Comparison of ENCODE assay signal across 9 mouse cellular contexts in the genomic region with DNA sequence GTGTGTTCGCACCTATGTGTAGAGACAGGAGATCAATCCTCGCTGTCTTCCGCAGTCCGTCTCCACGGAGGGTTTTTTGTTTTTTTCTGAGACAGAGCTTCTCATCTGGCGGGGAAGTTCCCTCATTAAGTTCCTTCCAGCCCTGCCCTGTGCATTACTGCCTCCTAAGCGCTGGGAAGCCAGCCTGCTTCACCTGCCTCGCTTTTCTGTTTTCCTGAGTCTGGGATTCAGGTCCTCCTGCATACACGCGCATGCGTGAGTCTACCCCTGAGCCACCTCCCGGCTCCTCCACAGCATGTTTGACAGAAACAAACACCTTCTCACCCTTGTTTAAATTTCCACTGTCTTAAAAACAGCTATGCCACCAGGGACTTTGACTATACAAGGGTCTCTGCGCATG. TPM values are rescaled to one million over a fixed set of nuclear protein-coding genes. Genes with fewer than 3 reads are reported as not detected.
DNase-seq lines count a peak whose midpoint lies in the region; ATAC-seq and TF ChIP-seq lines count a peak whose summit lies in the region.
"Had no signal": no experiment of that assay in that cellular context is flagged by ENCODE, and none has a peak within 500 bp of the region (broad histone marks: within the 10 kb centered on the region; RNA-seq: fewer than 3 reads in every experiment).

No protein-coding gene starts in this region.

- peak overlapping the region; percentile 83 for H3K4me2 ChIP-seq in heart, embryonic 15.5 days
- H3K4me2 ChIP-seq in forebrain, embryonic 11.5 days (ENCODE audit: low read depth, low read length, severe bottlenecking): peak overlapping the region; percentile 91

- H3K27me3 ChIP-seq in heart, embryonic 15.5 days: peaks cover 68% of the 10 kb centered on the region
- H3K27me3 ChIP-seq in cerebellum, adult 2 months (ENCODE audit: control insufficient read depth, insufficient read depth, low read length): peaks cover 1% of the 10 kb centered on the region; the same call in 1 of the 2 replicates
- H3K27me3 ChIP-seq in forebrain, embryonic 11.5 days (ENCODE audit: control insufficient read depth, insufficient read depth, low read length): peaks cover 23% of the 10 kb centered on the region
- H3K27me3 ChIP-seq in midbrain, embryonic 10.5 days (ENCODE audit: low read depth, poor library complexity, severe bottlenecking): peaks cover 48% of the 10 kb centered on the region
- H3K27me3 ChIP-seq in thymus, adult 2 months (ENCODE audit: control insufficient read depth, insufficient read depth, low read length): peaks cover 5% of the 10 kb centered on the region; the same call in 1 of the 2 replicates

- DNase-seq in heart, postnatal 25 days (ENCODE audit: low spot score): no peak
- peak; percentile 71 to 73 for DNase-seq in cerebellum, adult 2 months
- no peak for DNase-seq in forebrain, embryonic 11.5 days (ENCODE audit: low spot score)
- peak; percentile 34 for DNase-seq in midbrain, embryonic 10.5 days (ENCODE audit: low spot score)
- DNase-seq in thymus, postnatal 36 days: no peak
- DNase-seq in thymus, adult 2 months: no peak
- no peak for DNase-seq in gastrocnemius, postnatal 25 days

- H3K27ac ChIP-seq in heart, embryonic 15.5 days: no peak overlapping the region
- no peak overlapping the region; the same call in 1 of the 2 replicates for H3K27ac ChIP-seq in cerebellum, adult 2 months (ENCODE audit: insufficient read depth, low read length)
- H3K27ac ChIP-seq in forebrain, embryonic 11.5 days (ENCODE audit: low read depth, low read length): no peak overlapping the region
- H3K27ac ChIP-seq in midbrain, embryonic 10.5 days (replicated peaks): peak overlapping the region; percentile 87
- no peak overlapping the region for H3K27ac ChIP-seq in thymus, adult 2 months (ENCODE audit: control insufficient read depth, insufficient read depth, low read length)

- H3K9me3 ChIP-seq in heart, embryonic 15.5 days (replicated peaks): no peaks in the 10 kb centered on the region
- no peaks in the 10 kb centered on the region; the same call in 1 of the 2 replicates for H3K9me3 ChIP-seq in forebrain, embryonic 11.5 days (ENCODE audit: control insufficient read depth, low read length)
- H3K9me3 ChIP-seq in midbrain, embryonic 10.5 days (replicated peaks): peaks cover 8% of the 10 kb centered on the region

- TF ChIP-seq CTCF in cerebellum, adult 2 months (IDR thresholded peaks at IDR 0.05; ENCODE audit: borderline replicate concordance, insufficient read depth, low read depth, low read length): no peak
- no peak for TF ChIP-seq CTCF in thymus, adult 2 months (IDR thresholded peaks at IDR 0.05; ENCODE audit: borderline replicate concordance, control insufficient read depth, extremely low read depth, insufficient read depth, low read length, poor library complexity)

- H3K4me1 ChIP-seq in heart, embryonic 15.5 days (replicated peaks): peaks cover 24% of the 10 kb centered on the region
- no peaks in the 10 kb centered on the region for H3K4me1 ChIP-seq in cerebellum, adult 2 months (ENCODE audit: control insufficient read depth, insufficient read depth, low read length)
- H3K4me1 ChIP-seq in forebrain, embryonic 11.5 days (replicated peaks; ENCODE audit: control insufficient read depth, insufficient read depth, low read length): peaks cover 7% of the 10 kb centered on the region; the same call in 1 of the 2 replicates
- H3K4me1 ChIP-seq in midbrain, embryonic 10.5 days: peaks cover 51% of the 10 kb centered on the region
- H3K4me1 ChIP-seq in thymus, adult 2 months (replicated peaks; ENCODE audit: control insufficient read depth, insufficient read depth, low read length): no peaks in the 10 kb centered on the region

- H3K36me3 ChIP-seq in heart, embryonic 15.5 days: no peaks in the 10 kb centered on the region
- no peaks in the 10 kb centered on the region for H3K36me3 ChIP-seq in forebrain, embryonic 11.5 days (ENCODE audit: control insufficient read depth, insufficient read depth, low read length)
- peaks cover 10% of the 10 kb centered on the region for H3K36me3 ChIP-seq in midbrain, embryonic 10.5 days
- H3K36me3 ChIP-seq in thymus, adult 2 months (ENCODE audit: control insufficient read depth, insufficient read depth, low read length): no peaks in the 10 kb centered on the region

- 10% methylated on average over 13 of the region's 13 CpGs for WGBS in heart, embryonic 15.5 days
- 21% methylated on average over 13 of the region's 13 CpGs for WGBS in cerebellum, adult 2 months
- 9% methylated on average over 13 of the region's 13 CpGs for WGBS in forebrain, embryonic 11.5 days
- WGBS in midbrain, embryonic 10.5 days: 9% methylated on average over 13 of the region's 13 CpGs
- 15% methylated on average over 13 of the region's 13 CpGs for WGBS in thymus, adult 2 months

- peak overlapping the region; percentile 61 for H3K4me3 ChIP-seq in heart, embryonic 15.5 days
- peak overlapping the region; percentile 85 for H3K4me3 ChIP-seq in cerebellum, adult 2 months (replicated peaks; ENCODE audit: insufficient read depth, low read depth, low read length)
- H3K4me3 ChIP-seq in forebrain, embryonic 11.5 days (ENCODE audit: low read depth, low read length): peak overlapping the region; percentile 50
- H3K4me3 ChIP-seq in midbrain, embryonic 10.5 days: peak overlapping the region; percentile 83
- no peak overlapping the region for H3K4me3 ChIP-seq in thymus, adult 2 months (ENCODE audit: control insufficient read depth, insufficient read depth, low read length)
- H3K4me3 ChIP-seq: myocyte had no signal

- intact Hi-C loops in heart, postnatal 25 days (cut with DNase I): no loop called here

- peak; percentile 22; the same call in 1 of the 2 replicates for TF ChIP-seq POLR2A in cerebellum, adult 2 months (IDR thresholded peaks at IDR 0.05; ENCODE audit: borderline replicate concordance, insufficient read depth, low read length)
- no peak for TF ChIP-seq POLR2A in thymus, adult 2 months (IDR thresholded peaks at IDR 0.05; ENCODE audit: control insufficient read depth, extremely low read depth, insufficient read depth, low read length, poor library complexity)

- ATAC-seq in heart, embryonic 15.5 days (replicated peaks; ENCODE audit: insufficient number of reproducible peaks, insufficient read depth, low FRiP score, low read depth): no peak
- ATAC-seq in forebrain, embryonic 11.5 days (replicated peaks; ENCODE audit: low FRiP score): no peak

- 0 out of 2 replicates have a peak overlapping the region, but pooled peaks have one; percentile 25 for H3K9ac ChIP-seq in heart, embryonic 15.5 days
- H3K9ac ChIP-seq in forebrain, embryonic 11.5 days (ENCODE audit: low read length): peak overlapping the region; percentile 50

RNA-seq across cellular contexts. Expression of a gene that starts 2.0 kb away (rescaled TPM):
- 1.5 and 3.1 TPM in 2 replicates for polyA plus RNA-seq in heart, embryonic 15.5 days (2015; fragmentation: Nextera tagmentation; extraction: Ambion mirVana)
- under 1 TPM; 0.08 to 0.13 TPM for total RNA-seq in heart, postnatal 25 days (2021)
- 14.0 TPM in 2 replicates for polyA plus RNA-seq in cerebellum, adult 2 months (2012; rRNA removed)
- polyA plus RNA-seq in forebrain, embryonic 11.5 days (2014; fragmentation: Nextera tagmentation; extraction: Ambion mirVana): 21.3 and 26.1 TPM in 2 replicates
- 30.0 and 34.0 TPM in 2 replicates for polyA plus RNA-seq in midbrain, embryonic 10.5 days (2016; fragmentation: Nextera tagmentation; extraction: Ambion mirVana)
- polyA plus RNA-seq in thymus, adult 2 months (2012; rRNA removed): 1.3 and 1.5 TPM in 2 replicates
- under 1 TPM; 0.15 to 0.40 TPM for total RNA-seq in gastrocnemius, postnatal 25 days (2021)
- polyA plus RNA-seq: myocyte had no signal

Comparison
In these comparisons a context has a peak if more than half of its experiments do, and no peak if none do; other contexts are left out.
1. DNase-seq: peak in cerebellum, adult 2 months (2 of 2) and midbrain, embryonic 10.5 days (single experiment); none in heart, postnatal 25 days (single experiment), forebrain, embryonic 11.5 days (single experiment), thymus, postnatal 36 days (0 of 2), thymus, adult 2 months (single experiment) and gastrocnemius, postnatal 25 days (single experiment).